Mouse (Mus musculus) liver, adult (tissue): Measurements from ENCODE around the gene Luc7l.

Source experiments
- GATA4 ChIP-seq: IDR thresholded peaks from 2 replicates; pipeline ENCODE4 v1.6.1; 2014; ENCODE audit warnings: mild to moderate bottlenecking, low read length; ENCODE audit not compliant: insufficient replicate concordance

The Luc7l gene

GRCm38 (mm10) chr17:26240120-26240790 is 12.4 kb upstream of the Luc7l start:
- no peak for TF ChIP-seq GATA4

GRCm38 (mm10) chr17:26240990-26241389 is 11.7 kb upstream of the Luc7l start:
- no peak for TF ChIP-seq GATA4

- TF ChIP-seq GATA4 = no peak
Measured at GRCm38 (mm10) chr17:26243471-26244100, 9.1 kb upstream of the Luc7l start.

GRCm38 (mm10) chr17:26244101-26244841 is 8.4 kb upstream of the Luc7l start, which contains the start of gene Fam234a:
Fam234a (minus strand) TSS chr17:26244242.
- no peak for TF ChIP-seq GATA4

GRCm38 (mm10) chr17:26251886-26252538 is 684 bp upstream of the Luc7l start:
- TF ChIP-seq GATA4 = no peak

- no peak for TF ChIP-seq GATA4
Measured at GRCm38 (mm10) chr17:26253399-26253798, 703 bp downstream of the Luc7l start.

- no peak for TF ChIP-seq GATA4
Measured at GRCm38 (mm10) chr17:26255313-26255712, 2.6 kb downstream of the Luc7l start.

GRCm38 (mm10) chr17:26261826-26262225 is 9.1 kb downstream of the Luc7l start:
- TF ChIP-seq GATA4 = no peak

- TF ChIP-seq GATA4 = no peak
Measured at GRCm38 (mm10) chr17:26262384-26262783, 9.7 kb downstream of the Luc7l start.

- TF ChIP-seq GATA4 = no peak
Measured at GRCm38 (mm10) chr17:26268851-26269250, 16.2 kb downstream of the Luc7l start.

- TF ChIP-seq GATA4 = no peak
Measured at GRCm38 (mm10) chr17:26272586-26272985, 19.9 kb downstream of the Luc7l start.

GRCm38 (mm10) chr17:26275933-26276332 is 23.2 kb downstream of the Luc7l start:
- TF ChIP-seq GATA4 = no peak

- TF ChIP-seq GATA4 = no peak
Measured at GRCm38 (mm10) chr17:26276711-26277110, 24.0 kb downstream of the Luc7l start.

GRCm38 (mm10) chr17:26286199-26286955 is 33.7 kb downstream of the Luc7l start:
- no peak for TF ChIP-seq GATA4

- TF ChIP-seq GATA4 = no peak
Measured at GRCm38 (mm10) chr17:26289475-26289874, 36.8 kb downstream of the Luc7l start.

- no peak for TF ChIP-seq GATA4
Measured at GRCm38 (mm10) chr17:26314291-26314690, 61.6 kb downstream of the Luc7l start.
